Mouse (Mus musculus) layer of hippocampus, postnatal 25 days (tissue): ENCODE measurements at regions not wholly inside any gene's neighbourhood (a gene's known extent, or its start where the extent isn't known, plus 50 kb on each side); places are given as distances from the start of the nearest gene placed in this dataset.

Experiments used
- DNase-seq, 2 experiments: peaks; one replicate each; pipeline ENCODE4 v3.0.0; 2022; ENCODE audit warnings: mixed read lengths in 2 of 2, low spot score in 1 of 2; ENCODE audit errors: extremely low spot score in 1 of 2

DNA sequence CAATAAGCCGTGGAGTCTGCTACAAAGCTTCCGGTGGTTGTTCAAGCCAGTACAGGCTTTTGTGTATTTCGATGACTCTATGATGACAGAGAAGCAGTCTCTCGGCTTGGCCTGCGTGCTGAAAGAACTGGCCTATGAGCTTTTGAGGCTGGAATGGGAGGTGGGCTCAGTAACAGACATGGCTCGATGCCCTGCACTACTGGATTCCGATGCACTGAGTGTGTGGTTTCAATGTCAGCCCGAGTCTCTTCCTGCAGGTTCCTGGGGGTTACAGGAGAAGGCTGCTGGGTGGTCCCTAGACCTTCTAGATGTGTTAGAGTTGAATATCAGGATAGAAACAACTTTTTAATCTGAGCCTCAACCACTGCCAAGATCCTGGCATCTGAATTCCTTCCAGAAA lies 53.2 kb downstream of the Gm815 start:
- no peak for DNase-seq

GRCm38 (mm10) chr19:26944006-26944405 lies 58.3 kb downstream of the Gm815 start:
- DNase-seq: no peak

DNA sequence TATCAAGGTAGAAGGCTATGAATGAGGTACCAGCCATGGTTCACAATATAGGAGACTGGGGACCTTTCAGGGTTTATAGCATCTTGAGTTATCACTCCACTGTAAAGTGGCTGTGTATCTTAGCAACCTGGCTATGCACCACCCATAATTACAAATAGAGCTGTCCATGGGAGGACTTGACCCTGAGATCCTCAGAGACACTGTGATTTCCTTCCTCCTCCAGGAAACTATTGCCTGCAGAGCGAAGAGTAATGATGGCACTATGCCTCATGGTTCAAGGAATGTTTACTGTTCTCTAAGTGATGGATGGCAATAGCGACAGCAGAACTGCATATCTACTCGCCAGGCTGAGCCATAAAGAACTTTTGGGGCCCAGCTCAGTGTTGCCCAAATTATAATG lies 60.9 kb downstream of the Gm815 start:
- no peak for DNase-seq

DNA sequence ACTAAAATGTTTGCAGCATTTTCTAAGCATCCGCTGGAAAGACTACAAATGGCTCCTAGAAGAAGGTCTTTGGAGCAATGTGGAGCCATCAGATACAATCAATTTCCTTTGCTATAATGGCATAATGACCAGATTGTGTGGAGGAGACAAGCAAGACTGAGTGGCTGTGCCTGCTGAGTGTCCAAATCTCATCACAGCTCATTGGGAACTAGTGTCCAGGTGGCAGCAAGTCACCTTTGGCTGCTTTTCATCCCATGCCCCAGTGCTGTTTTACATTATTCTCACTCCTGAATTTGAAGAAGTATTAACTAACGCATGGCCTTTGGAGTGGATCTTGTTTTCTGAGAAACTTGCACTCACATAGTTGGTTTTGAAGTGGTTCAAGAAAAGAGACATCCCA lies 62.8 kb downstream of the Gm815 start:
- no peak for DNase-seq

- no peak for DNase-seq
Measured at GRCm38 (mm10) chr19:26949153-26949552, 63.5 kb downstream of the Gm815 start.

DNA sequence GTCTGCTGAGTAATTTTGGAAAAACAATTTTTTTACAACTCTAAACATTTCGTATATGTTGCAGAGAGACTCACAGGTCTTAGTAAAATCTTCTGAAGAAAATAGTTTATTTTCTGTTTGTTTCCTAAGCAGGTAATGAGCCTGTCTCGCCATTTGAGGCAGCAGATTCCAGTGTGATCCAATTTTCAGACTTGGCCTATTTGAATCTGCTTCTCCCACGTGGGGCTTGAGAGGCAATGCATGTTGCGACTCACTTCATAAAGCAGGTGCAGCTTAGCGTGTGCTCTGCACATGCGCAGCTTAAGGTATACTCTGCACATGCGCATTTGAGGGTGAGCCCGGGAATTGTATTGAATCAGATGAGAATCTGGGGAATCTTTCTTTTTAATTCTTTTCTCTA lies 67.7 kb downstream of the Gm815 start:
- no peak for DNase-seq

GRCm38 (mm10) chr19:26966055-26966760 lies 80.5 kb downstream of the Gm815 start:
- DNase-seq: no peak

DNA sequence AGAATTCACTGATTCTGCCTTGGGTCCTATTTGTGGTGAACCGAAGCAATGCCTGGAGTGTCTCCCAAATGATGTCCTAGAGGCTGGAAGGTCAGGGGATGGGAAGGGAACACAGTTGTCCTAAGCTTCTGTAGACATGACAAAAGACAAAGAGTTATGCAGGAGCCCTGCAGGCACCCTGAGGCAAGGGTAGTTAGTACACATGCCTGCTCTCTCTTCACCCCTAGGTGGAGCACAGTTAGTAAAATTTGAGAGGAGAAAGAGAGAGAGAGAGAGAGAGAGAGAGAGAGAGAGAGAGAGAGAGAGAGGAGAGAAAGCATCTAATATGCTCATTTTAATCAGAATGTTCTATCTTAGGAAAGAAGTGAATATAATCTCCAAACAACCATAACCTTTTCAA lies 87.4 kb downstream of the Gm815 start:
- no peak for DNase-seq

GRCm38 (mm10) chr19:26973773-26974548 lies 88.3 kb downstream of the Gm815 start:
- DNase-seq: no peak

DNA sequence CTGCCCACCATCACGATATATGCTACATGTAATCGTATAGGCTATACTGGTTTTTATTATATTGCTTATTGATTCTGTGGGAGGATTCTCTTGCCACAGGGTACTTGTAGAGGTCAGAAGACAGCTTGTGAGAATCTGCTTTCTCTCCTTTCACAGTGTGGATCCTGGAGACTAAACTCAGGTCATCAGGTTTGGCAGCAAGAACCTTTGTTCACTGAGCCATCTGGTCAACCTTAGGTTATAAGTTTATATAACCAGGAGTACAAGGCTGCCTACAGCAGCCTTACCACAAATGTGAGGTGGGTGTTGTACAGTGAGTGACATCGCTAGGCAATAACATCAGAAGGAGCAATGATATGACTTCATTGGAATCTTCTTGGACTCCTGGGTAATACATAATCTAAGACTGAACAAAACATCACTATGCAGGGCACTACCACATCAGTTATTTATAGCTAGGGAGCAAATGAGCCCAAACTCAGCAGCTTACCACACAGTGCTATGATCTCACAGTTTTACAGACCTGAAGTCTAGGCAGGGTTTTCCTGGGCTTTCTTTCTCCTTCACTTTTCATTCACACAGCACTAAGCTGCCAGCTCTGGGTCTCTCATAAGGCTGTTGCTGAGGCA lies 89.0 kb downstream of the Gm815 start:
- no peak for DNase-seq

- no peak for DNase-seq
Measured at GRCm38 (mm10) chr19:26976604-26977322, 91.1 kb downstream of the Gm815 start.

DNA sequence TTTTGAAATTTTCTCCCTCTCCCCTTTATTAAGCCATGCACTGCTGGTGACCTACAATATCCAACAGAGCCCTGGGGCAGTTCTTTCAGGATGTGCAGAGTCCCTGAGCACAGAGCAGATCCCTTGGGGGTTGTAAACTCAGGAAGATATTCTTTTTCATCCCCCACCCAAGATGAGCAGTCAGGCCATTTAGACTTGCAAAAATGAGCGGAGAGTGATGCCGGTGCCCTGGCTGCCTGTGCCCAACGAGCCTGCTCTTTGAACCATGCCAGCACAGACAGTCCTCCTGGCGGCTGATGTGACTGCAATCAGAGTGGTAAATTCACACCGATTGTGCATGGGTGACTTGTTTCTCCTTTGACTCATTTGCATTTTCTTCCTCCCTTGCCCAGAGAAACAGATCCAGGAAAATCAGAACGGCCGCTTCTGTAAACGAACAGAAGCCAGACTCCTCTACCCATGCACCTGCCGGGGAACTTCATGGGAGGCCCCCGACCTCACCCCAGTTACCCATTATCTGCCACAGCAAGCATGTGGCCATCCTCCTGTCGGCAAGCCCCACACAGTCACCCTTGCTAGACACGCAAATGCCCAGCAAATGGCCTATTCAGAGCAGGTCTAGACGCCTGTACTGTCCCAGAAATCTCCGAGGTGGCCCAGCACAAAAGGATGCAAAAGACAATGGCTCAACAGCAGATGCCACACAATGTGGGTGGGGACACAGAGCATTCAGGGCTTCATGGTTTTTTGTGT lies 92.4 kb downstream of the Gm815 start:
- DNase-seq: no peak

DNA sequence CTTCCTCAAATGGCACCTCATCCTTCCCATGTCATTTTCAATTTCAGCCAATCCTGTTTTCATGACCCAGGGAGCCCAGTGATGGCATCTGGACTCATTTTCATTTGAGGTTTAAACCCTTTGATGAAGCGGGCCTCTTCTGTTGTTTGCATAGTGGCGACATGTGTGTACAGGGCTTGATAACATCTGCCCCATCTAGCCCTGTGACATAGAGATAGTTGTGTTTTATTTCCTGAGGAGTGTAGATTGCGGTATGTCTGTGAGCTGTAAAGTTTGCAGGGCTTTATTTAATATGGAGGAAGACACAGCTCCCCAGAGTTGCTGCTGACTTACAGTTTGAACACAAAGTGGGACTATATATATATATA lies 92.9 kb downstream of the Gm815 start:
- no peak for DNase-seq

DNA sequence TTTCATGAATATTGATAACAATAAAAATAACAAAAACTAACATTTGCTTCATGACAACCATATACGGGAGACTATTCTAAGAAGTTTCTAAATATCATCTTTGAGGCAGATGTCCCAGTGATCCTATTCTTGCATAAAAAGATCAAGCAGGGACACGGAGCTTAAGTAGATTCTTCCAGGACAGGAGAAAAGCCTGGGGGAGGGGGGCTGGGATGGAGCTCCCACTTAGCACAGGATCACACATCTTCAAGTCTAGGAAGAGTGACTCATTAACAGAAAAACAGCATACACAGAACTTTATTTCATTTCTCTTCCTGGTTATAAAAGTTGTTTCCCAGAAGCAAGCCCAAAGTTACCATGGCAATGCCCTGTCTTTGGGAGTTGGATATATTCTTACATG lies 93.6 kb downstream of the Gm815 start:
- no peak for DNase-seq

GRCm38 (mm10) chr19:26986672-26987071 lies 101.0 kb downstream of the Gm815 start:
- DNase-seq: no peak

DNA sequence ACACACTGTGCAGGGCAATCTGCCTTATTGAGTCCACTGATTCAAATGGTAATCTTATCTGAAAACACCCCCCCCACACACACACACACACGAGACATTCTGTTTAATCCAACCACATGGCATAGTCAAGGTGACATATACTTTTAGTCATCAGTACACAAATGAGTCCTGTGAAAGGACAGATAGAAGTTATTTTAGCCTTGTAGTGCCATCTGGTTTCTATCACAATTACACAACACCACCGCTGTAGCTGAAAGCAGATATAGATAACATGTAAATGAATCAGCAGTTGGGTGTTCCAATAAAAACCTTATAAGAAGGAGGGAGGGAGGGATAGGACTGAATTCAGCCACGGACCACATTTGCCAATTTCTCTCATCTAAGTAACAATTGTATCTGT lies 101.5 kb downstream of the Gm815 start:
- no peak for DNase-seq

- DNase-seq: no peak
Measured at GRCm38 (mm10) chr19:26987909-26988456, 102.3 kb downstream of the Gm815 start.

DNA sequence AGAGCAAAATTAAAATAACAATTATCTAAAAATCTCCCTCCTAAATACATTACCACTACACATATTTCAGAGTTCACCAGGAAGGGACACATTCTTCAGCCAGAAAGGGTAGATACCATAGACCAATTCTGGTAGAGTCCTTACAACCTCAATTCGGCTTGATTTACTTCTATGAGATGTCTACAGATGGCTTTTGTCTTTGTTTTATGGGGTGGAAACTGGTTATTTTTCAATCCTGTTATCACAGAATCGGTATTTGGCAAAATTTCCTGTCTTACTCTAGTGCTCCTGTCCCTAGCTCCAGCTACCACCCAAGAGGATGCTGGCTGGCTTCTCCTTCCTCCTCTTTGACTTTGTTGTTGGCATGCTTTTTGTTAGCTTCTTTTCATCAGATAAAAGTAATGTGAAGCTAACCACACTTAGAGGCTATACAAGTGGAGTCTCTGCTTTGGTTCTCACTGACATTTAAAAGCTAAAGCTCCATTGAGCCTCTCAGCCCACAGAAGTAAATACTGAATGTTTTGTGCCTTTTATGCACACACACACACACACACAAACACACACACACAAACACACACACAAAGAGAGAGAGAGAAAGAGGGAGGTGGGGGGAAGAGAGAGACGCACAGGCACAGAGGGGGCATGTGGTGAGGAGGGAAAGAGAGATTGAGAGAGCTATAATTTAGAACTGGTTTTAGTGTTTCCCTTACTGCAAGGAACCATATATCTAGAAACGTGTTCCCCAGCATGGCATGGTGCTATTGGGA lies 109.1 kb downstream of the Gm815 start:
- no peak for DNase-seq

DNA sequence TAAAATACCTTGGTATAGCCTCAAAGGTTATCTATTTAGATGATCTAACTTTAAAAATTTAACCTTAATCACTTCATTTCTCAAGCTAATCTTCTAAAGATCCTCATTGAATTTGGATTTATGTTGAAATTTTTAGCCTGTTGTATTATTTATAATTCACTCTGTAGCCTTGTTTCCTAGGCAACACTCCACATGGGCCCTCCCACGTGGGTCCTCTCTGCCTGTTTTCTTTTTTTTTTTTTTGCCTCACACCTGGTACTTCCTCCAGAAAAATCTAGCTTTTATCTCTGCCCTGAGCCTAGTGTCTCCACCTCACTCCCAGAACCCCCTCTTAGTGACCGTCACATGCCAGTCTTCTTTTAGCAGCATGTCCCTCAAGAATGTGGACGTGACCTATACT lies 113.9 kb downstream of the Gm815 start:
- DNase-seq: no peak
